Mouse (Mus musculus) WW6 (cell line): ENCODE measurements around the gene Fgd3.

Source experiments
- DNase-seq: peaks from one replicate; pipeline ENCODE4 v3.0.0-alpha.2; 2013; ENCODE audit warnings: low read depth, low spot score

Gene Fgd3

GRCm38 (mm10) chr13:49306771-49307310, 13.3 kb downstream of the Fgd3 start:
- DNase-seq: no peak

- no peak for DNase-seq
These were observed 19.3 kb downstream of the Fgd3 start for GRCm38 (mm10) chr13:49300771-49301170.

DNA sequence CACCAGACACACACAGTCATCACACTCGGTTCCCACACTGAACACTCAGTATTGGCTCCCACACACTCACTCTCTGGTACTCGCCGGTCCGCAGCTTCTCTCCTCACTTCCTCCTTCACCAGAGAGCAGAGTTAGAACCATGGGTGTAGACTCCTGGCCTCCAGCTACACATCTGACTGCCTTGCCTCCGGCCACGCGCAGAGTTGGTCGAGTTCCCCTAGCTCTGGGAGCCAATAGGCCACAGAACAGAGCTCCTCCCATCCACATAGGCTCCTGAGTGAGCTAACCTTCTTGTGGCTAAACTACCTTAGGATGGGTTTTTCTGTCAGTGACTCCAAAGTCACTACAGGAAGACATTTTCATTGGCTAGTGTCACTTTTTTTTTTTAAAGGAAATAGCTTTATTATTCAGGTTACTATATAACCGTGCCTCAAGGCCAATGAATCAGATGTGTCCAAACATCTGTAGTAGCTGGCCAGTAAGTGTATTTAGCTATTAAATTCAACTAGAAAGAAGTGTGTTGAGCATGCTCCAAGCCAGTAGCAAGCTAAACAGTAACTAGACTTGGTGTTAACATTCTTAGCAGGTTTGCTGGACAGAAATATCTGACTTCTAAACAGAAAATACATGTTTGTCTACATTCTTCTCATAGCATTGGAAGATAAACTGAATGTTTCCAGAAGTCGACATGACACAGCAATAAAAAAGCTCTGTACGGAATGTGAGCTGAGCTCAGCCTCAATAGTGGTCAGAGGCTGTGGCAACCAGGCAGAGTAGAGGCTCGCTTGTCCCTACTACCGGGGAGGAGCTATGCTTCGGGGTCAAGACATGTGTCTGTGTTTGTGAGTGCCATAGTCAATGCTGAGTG, 21.4 kb downstream of the Fgd3 start:
- DNase-seq: no peak

- DNase-seq: no peak
These were observed 23.8 kb downstream of the Fgd3 start for GRCm38 (mm10) chr13:49296270-49296669.

- DNase-seq: no peak
These were observed 26.0 kb downstream of the Fgd3 start for GRCm38 (mm10) chr13:49294108-49294507.

- DNase-seq: no peak
These were observed 28.2 kb downstream of the Fgd3 start for GRCm38 (mm10) chr13:49291949-49292348.

- peak; percentile 16 for DNase-seq
These were observed 28.7 kb downstream of the Fgd3 start for GRCm38 (mm10) chr13:49291398-49291797.

- DNase-seq: no peak
These were observed 32.9 kb downstream of the Fgd3 start for GRCm38 (mm10) chr13:49287224-49287623.

GRCm38 (mm10) chr13:49286750-49287149, 33.4 kb downstream of the Fgd3 start:
- DNase-seq: no peak

DNA sequence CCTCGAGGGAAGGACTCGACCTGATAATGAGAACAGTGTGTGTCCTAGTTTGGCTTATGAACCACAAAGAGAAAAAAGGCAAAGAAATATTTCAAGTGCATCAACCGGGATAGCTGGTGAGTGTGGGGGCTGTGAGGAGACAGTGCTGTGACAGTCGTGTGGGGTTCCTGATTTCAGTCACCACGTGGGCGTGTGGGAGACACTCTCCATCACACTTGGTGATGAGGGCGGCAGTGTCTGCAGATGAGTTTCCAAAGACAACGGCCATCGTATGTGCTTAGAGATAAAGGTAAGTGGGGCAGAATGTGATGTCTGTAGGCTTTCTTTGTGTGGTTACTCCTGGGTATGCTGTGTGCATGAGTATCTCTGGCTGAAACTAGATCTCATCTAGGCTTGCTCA, 36.4 kb downstream of the Fgd3 start:
- no peak for DNase-seq

- no peak for DNase-seq
These were observed 37.9 kb downstream of the Fgd3 start for GRCm38 (mm10) chr13:49282168-49282567.

GRCm38 (mm10) chr13:49271831-49272765, 48.0 kb downstream of the Fgd3 start:
- DNase-seq: no peak

DNA sequence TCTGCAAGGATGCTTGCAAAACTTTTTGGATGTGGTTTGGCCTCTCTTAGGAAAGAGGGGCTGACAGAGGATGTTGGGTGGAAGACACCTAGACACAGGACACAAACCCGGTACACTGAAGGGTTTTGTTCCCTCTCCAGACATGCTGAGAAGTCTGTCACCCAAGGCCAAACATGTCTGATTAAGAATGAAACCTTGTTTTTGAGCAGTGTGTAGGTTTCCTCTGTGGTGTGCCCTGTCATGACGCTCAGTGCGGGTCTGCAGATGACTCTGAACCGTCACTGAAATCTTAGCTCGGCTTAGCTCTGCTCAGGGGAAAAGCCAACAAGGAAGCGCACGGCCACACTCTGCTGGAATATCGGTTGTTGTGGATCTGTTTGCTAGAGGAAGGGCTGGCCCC, 49.6 kb downstream of the Fgd3 start:
- DNase-seq: no peak

DNA sequence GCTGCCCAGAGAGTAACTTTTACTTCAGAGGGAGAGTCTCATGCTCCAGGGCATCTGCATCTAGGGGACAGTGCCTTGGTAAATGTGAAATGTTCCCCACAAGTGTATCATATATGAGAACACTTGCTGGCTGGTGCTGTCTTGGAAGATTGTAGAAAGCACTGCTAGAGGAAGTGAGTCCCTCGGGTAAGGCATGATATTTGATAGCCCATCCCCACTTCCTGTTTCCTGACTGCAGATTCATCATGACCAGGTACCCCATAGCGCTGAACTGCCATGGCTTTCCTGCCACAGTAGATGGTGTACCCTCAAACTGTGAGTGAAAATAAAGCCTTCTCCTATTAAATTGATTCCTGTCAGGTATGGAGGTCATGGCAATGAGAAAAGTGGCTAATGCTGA, 52.5 kb downstream of the Fgd3 start:
- DNase-seq: no peak

DNA sequence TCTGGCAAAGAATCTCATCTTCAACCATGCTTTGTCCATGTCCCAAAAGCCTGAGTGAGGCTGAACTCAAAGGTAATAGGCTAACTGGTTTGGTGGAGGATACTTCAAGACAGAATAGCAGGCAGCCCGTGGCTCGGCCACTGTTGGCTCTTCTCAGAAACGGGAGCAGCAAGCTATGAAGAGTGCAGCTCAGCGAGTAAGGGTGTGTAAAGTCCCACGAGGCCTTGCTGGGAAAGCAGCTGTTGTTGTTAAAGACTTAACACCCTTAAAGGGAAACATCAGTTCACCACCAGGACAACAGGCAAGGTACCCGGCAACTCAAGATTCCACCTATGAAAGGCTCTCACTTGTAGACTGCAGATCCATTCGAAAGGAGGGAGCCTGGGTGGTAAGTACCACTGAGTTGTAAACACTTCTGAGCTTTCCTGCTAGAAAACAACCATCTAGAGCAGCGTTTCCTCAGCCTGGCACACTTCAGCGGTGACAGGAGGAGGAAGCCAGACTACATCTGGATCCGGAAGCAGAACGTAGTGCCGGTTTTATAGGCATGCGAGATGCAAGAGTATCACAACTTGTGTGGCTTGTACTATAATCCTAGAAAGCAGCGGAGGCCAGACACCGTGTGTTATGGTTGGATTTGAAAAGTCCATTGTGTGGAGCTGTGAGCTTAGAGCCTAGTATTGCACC, 59.9 kb downstream of the Fgd3 start:
- no peak for DNase-seq

DNA sequence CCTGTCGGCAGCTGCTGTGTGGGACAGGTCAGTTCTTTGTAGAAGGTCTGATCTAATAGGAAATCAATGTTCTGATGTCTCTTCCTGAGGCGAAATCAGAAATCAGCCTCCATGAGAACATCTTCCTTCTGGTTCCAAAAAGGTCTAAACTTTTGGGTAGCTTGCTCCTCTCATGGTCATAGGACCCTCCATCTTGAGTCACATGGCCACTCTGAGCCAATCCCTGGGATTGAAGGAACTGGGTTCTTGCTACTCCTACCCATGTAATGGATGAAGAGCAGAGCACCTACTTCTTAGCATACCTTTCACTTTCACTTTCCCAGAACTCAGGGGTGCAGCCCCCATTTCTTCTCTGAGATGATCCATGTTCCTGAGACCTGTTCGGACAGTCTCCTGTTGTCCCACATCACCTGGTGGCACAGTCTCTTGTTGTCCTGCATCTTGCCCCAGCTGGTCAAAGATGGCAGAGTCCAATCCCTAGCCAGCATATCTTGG, 62.2 kb downstream of the Fgd3 start:
- DNase-seq: no peak

DNA sequence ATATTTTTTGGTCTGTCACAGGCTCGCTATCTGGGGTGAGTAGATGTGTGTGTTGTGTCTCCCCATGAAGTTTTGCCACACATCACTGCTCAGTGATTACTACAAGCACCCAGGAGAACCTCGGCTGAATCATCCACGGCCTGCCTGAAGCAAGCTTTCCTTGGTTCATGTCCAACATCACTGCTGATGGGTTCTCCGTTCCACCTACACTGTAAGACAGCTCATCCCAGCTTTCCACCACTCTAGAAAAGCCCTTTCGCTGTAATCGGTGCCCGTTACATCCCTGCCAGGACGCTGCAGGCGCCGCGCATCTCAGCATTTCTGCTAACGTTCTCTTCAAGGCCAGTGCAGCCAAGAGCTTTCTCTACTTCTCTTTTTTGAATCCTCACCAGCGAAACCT, 67.4 kb downstream of the Fgd3 start:
- no peak for DNase-seq

GRCm38 (mm10) chr13:49252113-49252512, 68.0 kb downstream of the Fgd3 start:
- DNase-seq: no peak

- DNase-seq: no peak
These were observed 69.2 kb downstream of the Fgd3 start for GRCm38 (mm10) chr13:49250716-49251517.

- DNase-seq: no peak
These were observed 70.5 kb downstream of the Fgd3 start for GRCm38 (mm10) chr13:49249634-49250033.

- no peak for DNase-seq
These were observed 71.2 kb downstream of the Fgd3 start for GRCm38 (mm10) chr13:49248923-49249322.
